Mouse (Mus musculus): ENCODE measurements around the gene Rtn4rl1. TPM values are rescaled to one million over a fixed set of nuclear protein-coding genes. Genes with fewer than 3 reads are reported as not detected.

The Rtn4rl1 gene
- polyA plus RNA-seq, 1 experiment = 2.7 TPM

DNA sequence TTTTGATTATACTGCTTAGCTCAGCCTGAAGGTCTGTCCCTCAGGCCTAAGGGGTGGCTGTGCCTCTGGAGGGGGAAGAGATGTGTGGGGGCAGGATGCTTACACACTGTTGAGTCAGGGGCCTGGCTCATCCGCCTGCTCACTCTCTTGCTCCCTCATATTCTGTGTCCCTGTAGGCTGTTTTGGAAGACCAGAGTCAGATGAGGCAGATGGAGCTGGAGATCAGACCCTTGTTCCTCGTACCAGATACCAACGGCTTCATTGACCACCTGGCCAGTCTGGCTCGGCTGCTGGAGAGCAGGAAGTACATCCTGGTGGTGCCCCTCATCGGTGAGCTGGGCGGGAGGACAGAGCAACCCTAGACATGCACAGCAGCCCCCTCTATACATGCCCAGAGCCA, 37.6 kb upstream of the Rtn4rl1 start:
- Histone ChIP-seq H3K4me1 (ENCODE audit: control insufficient read depth, insufficient read depth, low read length) (peaks cover 21% of the 10 kb centered on the region), H3K27ac (ENCODE audit: insufficient read depth, low read length) (peak overlapping the region; percentile 76), H3K4me3 (ENCODE audit: insufficient read depth, low read length) (no peak overlapping the region)
- TF ChIP-seq POLR2A (IDR thresholded peaks at IDR 0.05; ENCODE audit: low read depth, low read length) (no peak), CTCF (IDR thresholded peaks at IDR 0.05; ENCODE audit: borderline replicate concordance, insufficient read depth, low read length) (no peak)

DNA sequence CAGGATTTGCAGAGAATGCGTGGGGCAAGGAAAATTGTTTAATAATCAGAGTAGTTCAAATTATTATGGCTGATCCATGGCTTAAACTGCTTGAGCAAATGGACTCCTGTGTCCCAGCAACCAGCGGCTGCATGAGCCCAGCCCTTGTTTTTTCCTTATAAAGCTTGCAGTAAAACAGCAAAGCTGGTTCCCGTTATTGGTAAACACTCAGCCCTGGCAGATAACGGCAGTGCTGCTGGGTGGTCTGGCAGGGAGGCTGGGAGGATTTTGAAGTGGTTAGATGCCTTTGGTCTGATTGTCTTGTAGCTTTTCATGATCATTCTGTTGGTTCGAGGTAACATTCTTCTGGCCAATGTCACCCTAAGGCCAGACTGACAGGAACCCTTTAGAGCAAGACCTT, 37.2 kb upstream of the Rtn4rl1 start:
- no peak overlapping the region for H3K4me3 ChIP-seq (ENCODE audit: insufficient read depth, low read length)
- H3K4me1 ChIP-seq (ENCODE audit: control insufficient read depth, insufficient read depth, low read length) = peaks cover 21% of the 10 kb centered on the region
- TF ChIP-seq CTCF (IDR thresholded peaks at IDR 0.05; ENCODE audit: borderline replicate concordance, insufficient read depth, low read length) (no peak), POLR2A (IDR thresholded peaks at IDR 0.05; ENCODE audit: low read depth, low read length) (no peak)
- peak overlapping the region; percentile 76 for H3K27ac ChIP-seq (ENCODE audit: insufficient read depth, low read length)

DNA sequence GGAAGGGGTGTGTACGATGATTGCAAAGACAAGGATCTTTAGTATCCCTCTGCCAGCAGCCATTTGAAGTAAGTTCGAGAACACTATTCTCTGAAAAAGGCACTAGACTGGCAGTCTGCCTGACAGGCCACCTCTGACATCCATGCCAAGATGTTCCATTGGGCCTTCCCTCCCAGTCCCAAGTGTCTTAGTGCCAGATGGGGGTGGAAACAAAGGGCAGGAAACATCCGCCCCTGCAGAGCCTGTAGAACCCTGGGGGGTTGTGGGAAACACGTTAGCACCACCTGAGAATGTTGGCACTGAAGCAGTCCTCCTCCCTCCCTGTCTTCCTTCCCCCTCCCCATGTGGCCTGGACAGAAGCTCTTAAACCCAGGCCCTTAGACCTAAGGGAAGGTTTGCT, 36.5 kb upstream of the Rtn4rl1 start:
- TF ChIP-seq CTCF (IDR thresholded peaks at IDR 0.05; ENCODE audit: borderline replicate concordance, insufficient read depth, low read length) = no peak
- no peak for TF ChIP-seq POLR2A (IDR thresholded peaks at IDR 0.05; ENCODE audit: low read depth, low read length)
- Histone ChIP-seq H3K4me3 (ENCODE audit: insufficient read depth, low read length) (no peak overlapping the region), H3K4me1 (ENCODE audit: control insufficient read depth, insufficient read depth, low read length) (peaks cover 21% of the 10 kb centered on the region), H3K27ac (ENCODE audit: insufficient read depth, low read length) (no peak overlapping the region)

DNA sequence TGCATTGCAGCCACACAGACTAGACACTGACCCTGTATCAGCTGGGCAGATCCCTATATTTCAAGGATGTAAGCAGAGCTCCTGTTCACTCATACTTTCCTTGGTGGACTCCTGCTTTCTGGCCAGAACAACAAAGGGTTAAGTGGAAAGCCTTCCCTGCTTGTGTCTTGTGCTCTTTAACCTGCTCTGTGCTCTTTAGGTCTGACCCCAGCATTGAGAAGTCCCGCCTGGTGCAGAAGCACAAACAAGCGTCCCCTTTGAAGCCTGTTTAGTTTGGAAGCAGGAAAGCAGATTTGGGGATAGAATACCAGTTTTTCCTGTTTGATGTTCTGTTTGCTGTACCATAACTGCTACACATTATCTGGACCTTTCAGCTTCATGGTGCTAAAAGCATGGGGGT, 35.7 kb upstream of the Rtn4rl1 start:
- TF ChIP-seq CTCF (IDR thresholded peaks at IDR 0.05; ENCODE audit: borderline replicate concordance, insufficient read depth, low read length) (no peak), POLR2A (IDR thresholded peaks at IDR 0.05; ENCODE audit: low read depth, low read length) (no peak)
- peak overlapping the region; percentile 34 for H3K27ac ChIP-seq (ENCODE audit: insufficient read depth, low read length)
- H3K4me3 ChIP-seq (ENCODE audit: insufficient read depth, low read length) = no peak overlapping the region
- peaks cover 21% of the 10 kb centered on the region for H3K4me1 ChIP-seq (ENCODE audit: control insufficient read depth, insufficient read depth, low read length)

DNA sequence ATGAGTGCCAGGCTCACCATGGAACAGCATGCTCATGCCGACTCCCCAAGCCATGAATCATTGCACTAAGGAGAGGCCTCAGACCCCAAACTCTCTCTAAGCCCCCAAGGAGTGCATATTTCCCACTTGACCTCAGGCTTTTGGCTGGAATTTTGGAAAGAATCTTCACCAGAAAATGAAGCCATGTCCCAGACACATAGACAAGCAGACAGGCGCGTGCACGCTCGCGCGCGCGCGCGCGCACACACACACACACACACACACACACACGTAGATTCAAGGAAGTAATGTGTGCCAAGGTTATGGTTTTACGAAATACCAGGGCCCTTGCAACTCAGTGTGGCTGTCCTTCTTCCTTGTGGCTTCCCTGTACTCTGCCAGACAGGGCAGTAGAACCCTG, 35.2 kb upstream of the Rtn4rl1 start:
- no peak for TF ChIP-seq POLR2A (IDR thresholded peaks at IDR 0.05; ENCODE audit: low read depth, low read length)
- TF ChIP-seq CTCF (IDR thresholded peaks at IDR 0.05; ENCODE audit: borderline replicate concordance, insufficient read depth, low read length) = no peak
- Histone ChIP-seq H3K4me1 (ENCODE audit: control insufficient read depth, insufficient read depth, low read length) (peaks cover 17% of the 10 kb centered on the region), H3K4me3 (ENCODE audit: insufficient read depth, low read length) (no peak overlapping the region), H3K27ac (ENCODE audit: insufficient read depth, low read length) (peak overlapping the region; percentile 34; the same call in 1 of the 2 replicates)

DNA sequence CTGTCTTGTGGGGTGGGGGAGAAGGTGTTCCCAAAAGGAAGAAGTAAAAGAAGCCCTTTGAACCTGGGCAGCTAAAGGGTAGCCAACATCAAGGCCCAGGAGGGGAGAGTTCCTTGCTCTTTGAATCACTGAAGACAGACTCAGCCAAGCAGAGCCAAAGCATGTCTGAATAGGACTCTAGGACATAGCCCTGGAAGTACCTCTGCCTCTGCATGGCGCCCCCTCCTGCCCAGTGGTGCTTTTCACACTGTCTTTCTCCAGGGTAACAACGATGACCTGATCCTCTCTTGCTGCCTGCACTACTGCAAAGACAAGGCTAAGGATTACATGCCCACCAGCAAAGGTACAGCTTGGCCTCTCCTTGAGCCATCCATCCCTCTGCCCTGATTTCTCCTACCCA, 34.0 kb upstream of the Rtn4rl1 start:
- TF ChIP-seq POLR2A (IDR thresholded peaks at IDR 0.05; ENCODE audit: low read depth, low read length) (no peak), CTCF (IDR thresholded peaks at IDR 0.05; ENCODE audit: borderline replicate concordance, insufficient read depth, low read length) (peak; percentile 53; the same call in 1 of the 2 replicates)
- no peak overlapping the region for H3K27ac ChIP-seq (ENCODE audit: insufficient read depth, low read length)
- H3K4me3 ChIP-seq (ENCODE audit: insufficient read depth, low read length) = no peak overlapping the region
- peaks cover 17% of the 10 kb centered on the region for H3K4me1 ChIP-seq (ENCODE audit: control insufficient read depth, insufficient read depth, low read length)

DNA sequence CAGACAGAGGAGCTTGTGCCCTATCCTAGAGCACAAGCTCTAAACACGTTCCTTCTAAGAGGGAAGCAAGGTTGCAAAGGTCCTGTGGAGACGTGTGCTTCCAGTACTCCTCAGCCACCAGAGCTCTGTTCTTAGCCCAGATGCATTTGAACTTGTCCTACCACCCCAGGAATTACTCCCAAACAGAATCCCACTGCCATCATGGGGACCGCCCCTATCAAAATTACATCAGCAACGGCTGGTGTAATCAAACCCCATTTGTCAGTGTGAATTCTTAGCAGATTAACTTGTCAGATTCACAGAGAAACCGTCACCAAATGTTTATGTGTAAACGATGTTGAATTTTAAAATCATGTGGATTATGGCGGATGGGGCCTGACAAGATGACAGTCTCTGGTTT, 32.6 kb upstream of the Rtn4rl1 start:
- H3K27ac ChIP-seq (ENCODE audit: insufficient read depth, low read length) = peak overlapping the region; percentile 0; the same call in 1 of the 2 replicates
- H3K4me1 ChIP-seq (ENCODE audit: control insufficient read depth, insufficient read depth, low read length) = peaks cover 15% of the 10 kb centered on the region
- TF ChIP-seq POLR2A (IDR thresholded peaks at IDR 0.05; ENCODE audit: low read depth, low read length) (no peak), CTCF (IDR thresholded peaks at IDR 0.05; ENCODE audit: borderline replicate concordance, insufficient read depth, low read length) (no peak)
- H3K4me3 ChIP-seq (ENCODE audit: insufficient read depth, low read length) = no peak overlapping the region

DNA sequence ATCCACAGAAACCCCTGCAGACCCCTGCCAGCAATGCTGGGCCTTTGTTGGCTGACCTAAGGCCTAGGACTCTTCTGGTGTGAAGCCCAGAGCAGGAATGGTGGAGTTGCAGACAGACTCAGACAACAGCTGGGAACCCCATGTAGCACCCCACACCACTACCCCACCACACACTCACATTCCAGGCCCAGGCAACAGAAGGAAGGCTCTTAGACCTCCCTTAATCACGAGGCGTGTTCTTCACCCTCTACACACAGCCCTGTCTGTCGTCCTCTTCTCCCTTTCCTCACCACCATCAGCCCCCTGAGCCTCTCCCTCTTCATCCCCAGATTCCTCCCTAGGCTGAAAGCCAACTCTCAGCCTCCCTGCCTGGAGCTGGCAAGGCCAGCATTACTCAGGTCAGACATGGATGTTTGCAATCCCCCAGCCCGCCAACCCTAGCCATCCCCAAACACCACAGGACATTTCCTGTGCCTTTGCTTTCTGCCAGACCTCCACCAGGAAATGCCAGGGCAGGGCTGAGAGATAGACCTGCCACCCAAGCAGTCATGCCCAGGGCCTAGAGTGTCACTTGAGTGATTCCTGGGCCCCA, 32.1 kb upstream of the Rtn4rl1 start:
- H3K4me1 ChIP-seq (ENCODE audit: control insufficient read depth, insufficient read depth, low read length) = peaks cover 11% of the 10 kb centered on the region
- no peak overlapping the region for H3K4me3 ChIP-seq (ENCODE audit: insufficient read depth, low read length)
- no peak for TF ChIP-seq CTCF (IDR thresholded peaks at IDR 0.05; ENCODE audit: borderline replicate concordance, insufficient read depth, low read length)
- TF ChIP-seq POLR2A (IDR thresholded peaks at IDR 0.05; ENCODE audit: low read depth, low read length) = peak; percentile 28; the same call in 1 of the 2 replicates
- H3K27ac ChIP-seq (ENCODE audit: insufficient read depth, low read length) = 0 out of 2 replicates have a peak overlapping the region, but pooled peaks have one; percentile 12

DNA sequence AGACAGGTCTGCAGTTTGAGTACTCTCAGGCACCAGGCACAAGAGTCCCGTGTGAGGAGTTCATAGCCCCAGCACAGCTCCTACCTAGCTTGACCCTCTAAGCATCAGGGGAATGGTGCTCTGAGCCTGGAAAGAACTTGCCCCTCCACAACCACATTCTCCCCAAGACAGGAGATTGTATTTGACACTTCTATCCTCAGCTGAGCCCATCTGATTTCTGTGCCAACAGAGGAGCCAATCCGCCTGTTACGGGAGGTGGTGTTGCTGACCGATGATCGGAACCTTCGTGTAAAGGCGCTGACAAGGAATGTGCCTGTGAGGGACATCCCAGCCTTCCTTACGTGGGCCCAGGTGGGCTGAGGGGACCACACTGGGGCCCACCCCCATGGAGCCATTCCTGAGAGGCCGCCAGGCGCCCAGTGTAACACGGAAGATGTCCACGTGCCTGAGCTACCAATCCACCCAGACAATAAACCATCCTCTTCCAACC, 30.9 kb upstream of the Rtn4rl1 start:
- H3K27ac ChIP-seq (ENCODE audit: insufficient read depth, low read length) = no peak overlapping the region
- no peak for TF ChIP-seq CTCF (IDR thresholded peaks at IDR 0.05; ENCODE audit: borderline replicate concordance, insufficient read depth, low read length)
- TF ChIP-seq POLR2A (IDR thresholded peaks at IDR 0.05; ENCODE audit: low read depth, low read length) = 0 out of 2 replicates have a peak, but pooled peaks have one; percentile 25
- peaks cover 3% of the 10 kb centered on the region; the same call in 1 of the 2 replicates for H3K4me1 ChIP-seq (ENCODE audit: control insufficient read depth, insufficient read depth, low read length)
- H3K4me3 ChIP-seq (ENCODE audit: insufficient read depth, low read length) = no peak overlapping the region

DNA sequence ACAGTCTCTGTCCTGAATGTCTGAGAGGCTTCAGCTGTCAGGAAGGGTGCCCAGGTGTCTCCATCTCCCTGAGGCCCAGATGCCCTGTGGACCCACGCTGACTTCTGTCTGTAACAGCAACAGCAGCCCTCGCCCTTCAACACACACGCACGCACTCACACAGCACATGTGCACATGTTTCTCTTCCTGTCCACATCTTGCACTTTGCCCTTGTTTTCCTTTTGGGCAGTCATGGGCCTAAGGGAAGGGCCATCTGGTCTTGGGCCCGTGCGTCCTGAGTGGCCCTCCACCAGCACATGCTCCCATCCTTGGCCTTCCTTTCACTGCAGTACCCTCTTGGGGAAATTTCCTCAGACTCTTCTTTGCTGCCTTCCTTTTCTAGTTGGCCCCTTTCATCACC, 30.2 kb upstream of the Rtn4rl1 start:
- 0 out of 2 replicates have a peak, but pooled peaks cover 1% of the 10 kb centered on the region for H3K4me1 ChIP-seq (ENCODE audit: control insufficient read depth, insufficient read depth, low read length)
- no peak overlapping the region for H3K4me3 ChIP-seq (ENCODE audit: insufficient read depth, low read length)
- no peak for TF ChIP-seq CTCF (IDR thresholded peaks at IDR 0.05; ENCODE audit: borderline replicate concordance, insufficient read depth, low read length)
- peak; percentile 32 for TF ChIP-seq POLR2A (IDR thresholded peaks at IDR 0.05; ENCODE audit: low read depth, low read length)
- H3K27ac ChIP-seq (ENCODE audit: insufficient read depth, low read length) = no peak overlapping the region
